Mouse (Mus musculus) G1E (cell line): ENCODE data around the gene Gucy2c.

Source experiments
- CTCF ChIP-seq: IDR thresholded peaks from 2 replicates; pipeline ENCODE4 v1.5.1; 2012; ENCODE audit warnings: low read depth, low read length, inconsistent platforms, mixed read lengths
- GATA1 ChIP-seq: IDR thresholded peaks from 2 replicates; pipeline ENCODE4 v1.6.1; 2012; ENCODE audit warnings: borderline replicate concordance, low read length, inconsistent platforms, mixed read lengths

DNA sequence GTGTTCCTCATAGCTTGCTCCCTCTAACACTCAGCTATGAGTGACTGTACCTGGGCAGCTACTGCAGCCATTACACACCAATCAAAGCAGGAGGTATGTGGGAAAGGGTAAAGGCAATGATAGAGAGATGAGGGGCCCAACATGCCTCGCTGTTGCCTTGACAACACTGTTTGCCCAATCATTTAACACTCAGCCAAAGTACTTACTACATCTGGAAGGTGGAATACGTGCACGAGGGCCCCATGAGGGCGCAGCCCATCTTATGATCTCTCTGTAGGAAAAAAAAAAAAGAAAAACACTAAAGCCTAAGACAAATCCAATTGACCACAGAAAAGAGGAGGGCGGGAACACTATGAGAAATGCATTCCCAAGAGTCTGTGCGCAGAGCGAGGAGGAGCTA is 11.7 kb downstream of the Gucy2c start:
- TF ChIP-seq GATA1 = no peak
- TF ChIP-seq CTCF = no peak
